Mouse (Mus musculus) heart, adult 10 weeks (tissue): ENCODE data around the gene Man2c1. TPM values are rescaled to one million over a fixed set of nuclear protein-coding genes. Genes with fewer than 3 reads are reported as not detected.

Source experiments
- polyA plus RNA-seq: library from polyadenylated mRNA; stranded (reverse); fragments of 350-450 nt; fragmentation: Illumina TruSeq; extraction: RNeasy Lipid Tissue Mini Kit (QIAGEN cat#74804); gene quantifications from one replicate; pipeline ENCODE4 v1.2.3, GENCODE M21; 2014; ENCODE audit warnings: low read depth, low replicate concordance

The Man2c1 gene
- polyA plus RNA-seq: 72.6 TPM

GRCm38 (mm10) chr9:57130577-57131433, at the start of gene Man2c1:
Man2c1 (plus strand) TSS chr9:57130690.

GRCm38 (mm10) chr9:57148144-57148878, 17.8 kb downstream of the Man2c1 start, which contains the start of gene Neil1:
Neil1 (minus strand) TSS chr9:57148305.

GRCm38 (mm10) chr9:57158013-57158470, 27.6 kb downstream of the Man2c1 start, which contains the start of gene Commd4:
Commd4 (minus strand) TSS chr9:57158331.

Other genes starting within 250 kb of the Man2c1 start
- gene Snx33, start 202.3 kb upstream of the Man2c1 start, polyA plus RNA-seq: 6.0 TPM
- gene Imp3, start 193.2 kb upstream of the Man2c1 start, polyA plus RNA-seq: 57.7 TPM
- 15.4 TPM for gene Snupn, start 179.8 kb upstream of the Man2c1 start, polyA plus RNA-seq
- 8.3 TPM for gene Ptpn9, start 135.8 kb upstream of the Man2c1 start, polyA plus RNA-seq
- gene Sin3a, start 58.6 kb upstream of the Man2c1 start, polyA plus RNA-seq: 15.7 TPM
- gene Neil1, start 17.6 kb downstream of the Man2c1 start, polyA plus RNA-seq: 7.2 TPM
- gene Commd4, start 27.6 kb downstream of the Man2c1 start, polyA plus RNA-seq: 40.3 TPM
- gene Trcg1, start 105.9 kb downstream of the Man2c1 start, polyA plus RNA-seq: not detected
- gene 1700017B05Rik, start 131.9 kb downstream of the Man2c1 start, polyA plus RNA-seq: 4.6 TPM